Comparison of ENCODE assay signal across 16 mouse cellular contexts in the genomic region with DNA sequence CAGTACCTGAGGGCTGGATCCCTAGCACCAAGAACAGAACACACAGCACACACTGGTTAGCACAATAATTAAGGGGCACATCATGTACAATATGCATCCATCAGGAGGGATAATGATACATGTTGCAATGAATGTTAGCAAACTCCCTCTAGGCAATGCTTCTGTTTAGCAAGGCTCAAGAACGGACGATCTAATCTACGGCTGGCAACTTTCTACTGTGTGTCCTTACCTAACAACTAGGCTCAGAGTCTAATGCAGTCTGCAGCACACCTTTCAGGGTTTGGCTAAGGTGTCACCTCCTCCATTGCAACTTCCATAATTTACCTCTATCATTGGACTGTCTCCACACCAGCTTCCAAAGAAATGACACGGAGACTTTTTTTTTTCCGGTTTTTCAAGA.
"Had no signal": no experiment of that assay in that cellular context is flagged by ENCODE, and none has a peak within 500 bp of the region (broad histone marks: within the 10 kb centered on the region; RNA-seq: fewer than 3 reads in every experiment).

No protein-coding gene starts in this region.

- DNase-seq: retina, postnatal 1 day; right cerebral cortex, adult 18-20 months; right cerebral cortex, postnatal 14 days; right cerebral cortex, postnatal 25 days; right cerebral cortex, postnatal 4 days; spleen, adult 18-20 months; thymus, adult 18-20 months; thymus, adult 2 months; thymus, postnatal 14 days; thymus, postnatal 25 days; thymus, postnatal 36 days; thymus, postnatal 4 days had no signal

- H3K4me3 ChIP-seq: neural tube, embryonic 12.5 days; neural tube, embryonic 13.5 days; stomach, embryonic 15.5 days had no signal

- H3K27ac ChIP-seq: neural tube, embryonic 12.5 days; neural tube, embryonic 13.5 days; stomach, embryonic 15.5 days; stomach, postnatal 0 days had no signal

- H3K9ac ChIP-seq: neural tube, embryonic 12.5 days; neural tube, embryonic 13.5 days; stomach, embryonic 15.5 days had no signal

- H3K9me3 ChIP-seq: neural tube, embryonic 12.5 days; neural tube, embryonic 13.5 days; stomach, embryonic 15.5 days had no signal

- H3K36me3 ChIP-seq: neural tube, embryonic 12.5 days; neural tube, embryonic 13.5 days; stomach, embryonic 15.5 days had no signal

- H3K27me3 ChIP-seq: neural tube, embryonic 12.5 days; neural tube, embryonic 13.5 days; stomach, embryonic 15.5 days had no signal

- H3K4me1 ChIP-seq: neural tube, embryonic 12.5 days; neural tube, embryonic 13.5 days; stomach, embryonic 15.5 days had no signal

- H3K4me2 ChIP-seq: neural tube, embryonic 12.5 days; neural tube, embryonic 13.5 days; stomach, embryonic 15.5 days had no signal
